Mouse (Mus musculus) ES-E14 (cell line): ENCODE measurements around the gene Fbln2. TPM values are rescaled to one million over a fixed set of nuclear protein-coding genes. Genes with fewer than 3 reads are reported as not detected.
A peak's percentile ranks its signal among the peaks of the same experiment; 100 is the strongest.

ENCODE experiments used
- DNase-seq: peaks from one replicate; pipeline ENCODE4 v3.0.0-alpha.2; 2013; ENCODE audit warnings: low read depth, low spot score
- H3K27ac ChIP-seq: 2 replicates; pipeline ENCODE4 v1.5.1; 2012; ENCODE audit warnings: low read depth, mild to moderate bottlenecking, low read length, moderate library complexity, mixed read lengths; ENCODE audit not compliant: poor library complexity, insufficient read depth, severe bottlenecking
- H3K36me3 ChIP-seq: 2 replicates; pipeline ENCODE4 v1.6.1; 2012; ENCODE audit warnings: mild to moderate bottlenecking, low read length, moderate library complexity, mixed read lengths; ENCODE audit not compliant: control insufficient read depth, poor library complexity, insufficient read depth, severe bottlenecking
- H3K4me1 ChIP-seq, 2 experiments: fragments of 150-350 bp in 1 of 2; sonication (generic) in 1 of 2; 2 replicates each; pipeline ENCODE4 v1.6.1; 2012; ENCODE audit warnings: low read length in 2 of 2, mild to moderate bottlenecking in 1 of 2, mixed read lengths in 1 of 2; ENCODE audit not compliant: control insufficient read depth in 2 of 2, insufficient read depth in 2 of 2, poor library complexity in 1 of 2
- H3K4me3 ChIP-seq, 2 experiments: fragments of 150-350 bp in 1 of 2; sonication (generic) in 1 of 2; 2 replicates each; pipeline ENCODE4 v1.5.1; 2012; ENCODE audit warnings: low read length in 2 of 2, low read depth in 1 of 2, mild to moderate bottlenecking in 1 of 2, mixed read lengths in 1 of 2; ENCODE audit not compliant: insufficient read depth in 1 of 2, poor library complexity in 1 of 2, severe bottlenecking in 1 of 2
- H3K9ac ChIP-seq: 2 replicates; pipeline ENCODE4 v1.6.1; 2012; ENCODE audit warnings: low read depth, mild to moderate bottlenecking, low read length, mixed read lengths; ENCODE audit not compliant: poor library complexity, insufficient read depth, severe bottlenecking
- H3K9me3 ChIP-seq: fragments of 150-350 bp; sonication (generic); 2 replicates; pipeline ENCODE4 v1.6.1; 2012; ENCODE audit warnings: low read depth, mild to moderate bottlenecking, low read length; ENCODE audit not compliant: control insufficient read depth, insufficient read depth
- CHD2 ChIP-seq: IDR thresholded peaks from 2 replicates; pipeline ENCODE4 v1.6.1; 2014; ENCODE audit warnings: mild to moderate bottlenecking, low read depth, low read length, inconsistent platforms
- HCFC1 ChIP-seq: IDR thresholded peaks from 2 replicates; pipeline ENCODE4 v1.6.1; 2012; ENCODE audit warnings: low read length, inconsistent platforms, borderline replicate concordance; ENCODE audit not compliant: insufficient read depth
- MAFK ChIP-seq: IDR thresholded peaks from 2 replicates; pipeline ENCODE4 v1.6.1; 2014; ENCODE audit warnings: mild to moderate bottlenecking, low read depth, low read length, inconsistent platforms; ENCODE audit not compliant: insufficient read depth
- ZC3H11A ChIP-seq: IDR thresholded peaks from 2 replicates; pipeline ENCODE4 v1.6.1; 2012; ENCODE audit warnings: low read depth, mild to moderate bottlenecking, inconsistent platforms, low read length, borderline replicate concordance
- ZNF384 ChIP-seq: IDR thresholded peaks from 2 replicates; pipeline ENCODE4 v1.6.1; 2012; ENCODE audit warnings: low read depth, low read length, inconsistent platforms
- in situ Hi-C, 2 experiments: fragments of 600-800 bp; cut with MboI; formaldehyde crosslinking; loops; one replicate each; pipeline ENCODE4 v1.15.1; 2025; ENCODE audit warnings: low sequenced_read_pairs in 2 of 2, inconsistent platforms in 1 of 2; ENCODE audit not compliant: unreplicated experiment in 2 of 2
- total RNA-seq: library from RNA; depleted of rRNA; stranded (reverse); fragments of 300-350 nt; gene quantifications from 2 replicates; pipeline ENCODE4 v1.2.3, GENCODE M21; 2012

Fbln2 gene
- total RNA-seq, 1 experiment, result 24.7 TPM

GRCm38 (mm10) chr6:91265616-91266015 lies 53.4 kb downstream of the Fbln2 start:
- no peak for DNase-seq
- Histone ChIP-seq H3K4me3 (no peak overlapping the region), H3K36me3 (no peaks in the 10 kb centered on the region), H3K9me3 (no peaks in the 10 kb centered on the region), H3K4me1 (no peaks in the 10 kb centered on the region), H3K9ac (no peak overlapping the region), H3K27ac (no peak overlapping the region)
- no peak for TF ChIP-seq CHD2
- TF ChIP-seq HCFC1, result no peak
- no peak for TF ChIP-seq ZNF384
- no peak for TF ChIP-seq MAFK
- no peak for TF ChIP-seq ZC3H11A
- in situ Hi-C loops, result loop anchor here in 1 of 2 experiments (25.0 kb wide), 1 partner anchor 103 kb away; the partner anchor contains the start of gene Hdac11

GRCm38 (mm10) chr6:91266647-91267046 lies 54.4 kb downstream of the Fbln2 start:
- no peaks in the 10 kb centered on the region for H3K4me1 ChIP-seq
- no peak for DNase-seq
- H3K9me3 ChIP-seq, result no peaks in the 10 kb centered on the region
- no peak overlapping the region for H3K4me3 ChIP-seq
- no peak for TF ChIP-seq ZNF384
- no peak for TF ChIP-seq HCFC1
- no peak for TF ChIP-seq CHD2
- no peak for TF ChIP-seq MAFK
- no peak for TF ChIP-seq ZC3H11A
- H3K9ac ChIP-seq, result no peak overlapping the region
- in situ Hi-C loops, result loop anchor here in 1 of 2 experiments (25.0 kb wide), 1 partner anchor 104 kb away; the partner anchor contains the start of gene Hdac11
- H3K27ac ChIP-seq, result no peak overlapping the region
- H3K36me3 ChIP-seq, result no peaks in the 10 kb centered on the region

- H3K36me3 ChIP-seq, result no peaks in the 10 kb centered on the region
- no peaks in the 10 kb centered on the region for H3K4me1 ChIP-seq
- H3K4me3 ChIP-seq, result no peak overlapping the region
- no peak for TF ChIP-seq CHD2
- no peak for TF ChIP-seq MAFK
- no peak for TF ChIP-seq ZNF384
- TF ChIP-seq ZC3H11A, result no peak
- no peak for TF ChIP-seq HCFC1
- no peaks in the 10 kb centered on the region for H3K9me3 ChIP-seq
- in situ Hi-C loops, result loop anchor here in 1 of 2 experiments (25.0 kb wide), 1 partner anchor 106 kb away; the partner anchor contains the start of gene Hdac11
- no peak overlapping the region for H3K27ac ChIP-seq
- no peak overlapping the region for H3K9ac ChIP-seq
- DNase-seq, result no peak
Measured at GRCm38 (mm10) chr6:91268318-91268717, 56.1 kb downstream of the Fbln2 start.

DNA sequence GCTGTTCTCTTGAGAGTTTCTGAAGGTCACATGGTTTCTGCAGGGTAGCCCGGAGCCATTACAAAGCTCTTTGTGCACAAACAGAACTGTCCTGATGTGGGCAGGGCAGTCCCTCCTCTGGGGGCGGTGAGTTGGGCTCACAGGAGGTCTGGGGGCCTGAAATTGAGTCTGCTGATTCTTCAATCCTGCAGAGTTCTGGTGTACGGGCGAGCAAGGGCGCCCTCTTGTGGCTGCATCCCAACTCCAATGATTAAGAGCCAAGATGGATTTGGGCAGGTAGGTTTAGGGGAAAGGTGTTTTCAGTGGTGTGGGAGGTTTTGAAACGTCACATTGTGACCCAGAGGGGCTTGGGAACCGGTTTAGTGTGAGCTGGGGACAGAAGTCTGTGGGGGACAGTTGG lies 65.3 kb downstream of the Fbln2 start:
- Histone ChIP-seq H3K4me1 (no peaks in the 10 kb centered on the region), H3K9ac (no peak overlapping the region), H3K9me3 (no peaks in the 10 kb centered on the region), H3K4me3 (no peak overlapping the region), H3K27ac (no peak overlapping the region), H3K36me3 (no peaks in the 10 kb centered on the region)
- TF ChIP-seq ZC3H11A (peak; percentile 56; the same call in 1 of the 2 replicates), HCFC1 (peak; percentile 35; the same call in 1 of the 2 replicates), MAFK (peak; percentile 20; the same call in 1 of the 2 replicates), CHD2 (no peak)
- in situ Hi-C loops, result no loop called here
- no peak for DNase-seq

- no peaks in the 10 kb centered on the region for H3K9me3 ChIP-seq
- TF ChIP-seq MAFK (no peak), ZC3H11A (no peak), CHD2 (no peak), HCFC1 (no peak), ZNF384 (no peak)
- in situ Hi-C loops, result no loop called here
- no peaks in the 10 kb centered on the region for H3K36me3 ChIP-seq
- H3K4me1 ChIP-seq, result no peaks in the 10 kb centered on the region
- H3K27ac ChIP-seq, result no peak overlapping the region
- DNase-seq, result no peak
- no peak overlapping the region for H3K4me3 ChIP-seq
- H3K9ac ChIP-seq, result no peak overlapping the region
Measured at GRCm38 (mm10) chr6:91278302-91278701, 66.0 kb downstream of the Fbln2 start.
